Mouse (Mus musculus) MEL (cell line): ENCODE measurements around the gene Fam69a. TPM values are rescaled to one million over a fixed set of nuclear protein-coding genes. Genes with fewer than 3 reads are reported as not detected.

Experiments used
- DNase-seq: peaks from one replicate; pipeline ENCODE4 v3.0.0; 2011; ENCODE audit warnings: low read depth, low spot score
- H3K27ac ChIP-seq: 2 replicates; pipeline ENCODE4 v1.5.1; 2012; ENCODE audit warnings: low read depth, mild to moderate bottlenecking, control low read depth, low read length, moderate library complexity; ENCODE audit not compliant: control insufficient read depth
- H3K27me3 ChIP-seq, 2 experiments: fragments of 150-350 bp in 1 of 2; sonication (generic) in 1 of 2; 2 replicates each; pipeline ENCODE4 v1.6.1; 2012; ENCODE audit warnings: low read length in 2 of 2, mild to moderate bottlenecking in 2 of 2, improper control_type of control experiment in 1 of 2, moderate library complexity in 1 of 2; ENCODE audit not compliant: insufficient read depth in 2 of 2, control insufficient read depth in 1 of 2
- H3K36me3 ChIP-seq, 2 experiments: 2 replicates each; pipeline ENCODE4 v1.6.1; 2012 to 2014; ENCODE audit warnings: low read length in 2 of 2, improper control_type of control experiment in 1 of 2, inconsistent platforms in 1 of 2, mild to moderate bottlenecking in 1 of 2; ENCODE audit not compliant: insufficient read depth in 2 of 2, control insufficient read depth in 1 of 2
- H3K4me1 ChIP-seq, 2 experiments: fragments of 150-350 bp in 1 of 2; sonication (generic) in 1 of 2; 2 replicates each; pipeline ENCODE4 v1.6.1; 2012; ENCODE audit warnings: low read length in 2 of 2, improper control_type of control experiment in 1 of 2, mild to moderate bottlenecking in 1 of 2; ENCODE audit not compliant: insufficient read depth in 2 of 2, control insufficient read depth in 1 of 2
- H3K4me3 ChIP-seq, 2 experiments: fragments of 150-350 bp in 1 of 2; sonication (generic) in 1 of 2; 2 replicates each; pipeline ENCODE4 v1.5.1; 2012; ENCODE audit warnings: low read depth in 2 of 2, low read length in 2 of 2, mild to moderate bottlenecking in 2 of 2, moderate library complexity in 2 of 2, control low read depth in 1 of 2, improper control_type of control experiment in 1 of 2; ENCODE audit not compliant: control insufficient read depth in 1 of 2, insufficient read depth in 1 of 2
- H3K79me2 ChIP-seq: 2 replicates; pipeline ENCODE4 v1.6.1; 2012; ENCODE audit warnings: mild to moderate bottlenecking, low read length, moderate library complexity; ENCODE audit not compliant: control insufficient read depth, poor library complexity, insufficient read depth
- H3K9ac ChIP-seq: 2 replicates; pipeline ENCODE4 v1.6.1; 2012; ENCODE audit warnings: low read depth, mild to moderate bottlenecking, control low read depth, low read length, moderate library complexity; ENCODE audit not compliant: control insufficient read depth, poor library complexity, severe bottlenecking
- H3K9me3 ChIP-seq: fragments of 150-350 bp; sonication (generic); replicated peaks from 2 replicates; pipeline ENCODE4 v1.6.1; 2012; ENCODE audit warnings: mild to moderate bottlenecking, low read length, improper control_type of control experiment, moderate library complexity; ENCODE audit not compliant: insufficient read depth
- BHLHE40 ChIP-seq: IDR thresholded peaks from 2 replicates; pipeline ENCODE4 v1.6.1; 2012; ENCODE audit warnings: low read depth, mild to moderate bottlenecking, inconsistent platforms, low read length, improper control_type of control experiment, borderline replicate concordance
- CHD1 ChIP-seq: IDR thresholded peaks from 2 replicates; pipeline ENCODE4 v1.6.1; 2012; ENCODE audit warnings: low read depth, mild to moderate bottlenecking, inconsistent platforms, low read length, improper control_type of control experiment
- CTCF ChIP-seq, 3 experiments: IDR thresholded peaks in 2 of 3; conservative IDR thresholded peaks in 1 of 3; 2 replicates each; pipeline ENCODE4 v1.5.1; 2011 to 2012; ENCODE audit warnings: low read length in 3 of 3, low read depth in 2 of 3, mild to moderate bottlenecking in 2 of 3, improper control_type of control experiment in 1 of 3, inconsistent platforms in 1 of 3, mixed read lengths in 1 of 3, moderate library complexity in 1 of 3; ENCODE audit not compliant: control insufficient read depth in 1 of 3, insufficient read depth in 1 of 3, poor library complexity in 1 of 3, severe bottlenecking in 1 of 3
- GABPA ChIP-seq: IDR thresholded peaks from 2 replicates; pipeline ENCODE4 v1.6.1; 2012; ENCODE audit warnings: low read depth, mild to moderate bottlenecking, inconsistent platforms, low read length, improper control_type of control experiment, moderate library complexity
- HCFC1 ChIP-seq: IDR thresholded peaks from 2 replicates; pipeline ENCODE4 v1.6.1; 2012; ENCODE audit warnings: low read depth, mild to moderate bottlenecking, inconsistent platforms, low read length, improper control_type of control experiment, moderate library complexity
- JUND ChIP-seq: IDR thresholded peaks from 2 replicates; pipeline ENCODE4 v1.6.1; 2011; ENCODE audit warnings: low read depth, mild to moderate bottlenecking, improper control_type of control experiment, low read length
- KAT2A ChIP-seq: conservative IDR thresholded peaks from 2 replicates; pipeline ENCODE4 v1.6.1; 2012; ENCODE audit warnings: low read depth, low read length, improper control_type of control experiment, inconsistent platforms
- MAFK ChIP-seq: IDR thresholded peaks from 2 replicates; pipeline ENCODE4 v1.6.1; 2011; ENCODE audit warnings: low read depth, mild to moderate bottlenecking, low read length, improper control_type of control experiment, borderline replicate concordance
- MEF2A ChIP-seq: IDR thresholded peaks from 2 replicates; pipeline ENCODE4 v1.6.1; 2014; ENCODE audit warnings: low read depth, mild to moderate bottlenecking, inconsistent platforms, low read length, improper control_type of control experiment; ENCODE audit not compliant: poor library complexity, insufficient replicate concordance, severe bottlenecking; ENCODE audit errors: extremely low read depth
- MYB ChIP-seq: IDR thresholded peaks from 2 replicates; pipeline ENCODE4 v1.6.1; 2011; ENCODE audit warnings: mild to moderate bottlenecking, low read depth, low read length, improper control_type of control experiment
- MYC ChIP-seq: IDR thresholded peaks from 2 replicates; pipeline ENCODE4 v1.6.1; 2011; ENCODE audit warnings: low read depth, mild to moderate bottlenecking, low read length, improper control_type of control experiment, moderate library complexity
- NELFE ChIP-seq: IDR thresholded peaks from 2 replicates; pipeline ENCODE4 v1.6.1; 2011; ENCODE audit warnings: low read depth, low read length, improper control_type of control experiment
- RAD21 ChIP-seq: IDR thresholded peaks from 2 replicates; pipeline ENCODE4 v1.6.1; 2011; ENCODE audit warnings: mild to moderate bottlenecking, low read depth, low read length, improper control_type of control experiment
- SIN3A ChIP-seq: IDR thresholded peaks from 2 replicates; pipeline ENCODE4 v1.6.1; 2012; ENCODE audit warnings: low read length, improper control_type of control experiment, inconsistent platforms
- SMC3 ChIP-seq: IDR thresholded peaks from 2 replicates; pipeline ENCODE4 v1.6.1; 2011; ENCODE audit warnings: low read depth, low read length, improper control_type of control experiment
- TAL1 ChIP-seq: IDR thresholded peaks from 2 replicates; pipeline ENCODE4 v1.6.1; 2012; ENCODE audit warnings: mild to moderate bottlenecking, inconsistent platforms, low read length, moderate library complexity, mixed read lengths
- TCF12 ChIP-seq: IDR thresholded peaks from 2 replicates; pipeline ENCODE4 v1.6.1; 2014; ENCODE audit warnings: low read depth, mild to moderate bottlenecking, inconsistent platforms, low read length, improper control_type of control experiment, moderate library complexity
- UBTF ChIP-seq: IDR thresholded peaks from 2 replicates; pipeline ENCODE4 v1.6.1; 2012; ENCODE audit warnings: low read depth, mild to moderate bottlenecking, inconsistent platforms, low read length, improper control_type of control experiment, moderate library complexity, borderline replicate concordance; ENCODE audit not compliant: insufficient read depth
- ZC3H11A ChIP-seq: IDR thresholded peaks from 2 replicates; pipeline ENCODE4 v1.6.1; 2012; ENCODE audit warnings: low read depth, mild to moderate bottlenecking, inconsistent platforms, low read length, improper control_type of control experiment
- ZNF384 ChIP-seq: IDR thresholded peaks from 2 replicates; pipeline ENCODE4 v1.6.1; 2012; ENCODE audit warnings: low read depth, mild to moderate bottlenecking, inconsistent platforms, low read length, improper control_type of control experiment
- polyA plus RNA-seq, 2 experiments: library from polyadenylated mRNA; stranded (reverse) in 1 of 2; unstranded in 1 of 2; fragments of >175 nt in 1 of 2; fragments of >200 nt in 1 of 2; gene quantifications; 2 replicates each; pipeline versions ENCODE4 v1.2.1 to v1.2.4; 2012; ENCODE audit warnings: low replicate concordance in 2 of 2, low read depth in 1 of 2; ENCODE audit not compliant: insufficient read length in 2 of 2, insufficient read depth in 1 of 2, missing spikeins in 1 of 2
- total RNA-seq: library from RNA; depleted of rRNA; stranded (reverse); fragments of 300-350 nt; gene quantifications from 2 replicates; pipeline ENCODE4 v1.2.3, GENCODE M21; 2012

The Fam69a gene
- total and polyA plus RNA-seq, 3 experiments, result 8.5 to 10.6 TPM; not detected in 1

DNA sequence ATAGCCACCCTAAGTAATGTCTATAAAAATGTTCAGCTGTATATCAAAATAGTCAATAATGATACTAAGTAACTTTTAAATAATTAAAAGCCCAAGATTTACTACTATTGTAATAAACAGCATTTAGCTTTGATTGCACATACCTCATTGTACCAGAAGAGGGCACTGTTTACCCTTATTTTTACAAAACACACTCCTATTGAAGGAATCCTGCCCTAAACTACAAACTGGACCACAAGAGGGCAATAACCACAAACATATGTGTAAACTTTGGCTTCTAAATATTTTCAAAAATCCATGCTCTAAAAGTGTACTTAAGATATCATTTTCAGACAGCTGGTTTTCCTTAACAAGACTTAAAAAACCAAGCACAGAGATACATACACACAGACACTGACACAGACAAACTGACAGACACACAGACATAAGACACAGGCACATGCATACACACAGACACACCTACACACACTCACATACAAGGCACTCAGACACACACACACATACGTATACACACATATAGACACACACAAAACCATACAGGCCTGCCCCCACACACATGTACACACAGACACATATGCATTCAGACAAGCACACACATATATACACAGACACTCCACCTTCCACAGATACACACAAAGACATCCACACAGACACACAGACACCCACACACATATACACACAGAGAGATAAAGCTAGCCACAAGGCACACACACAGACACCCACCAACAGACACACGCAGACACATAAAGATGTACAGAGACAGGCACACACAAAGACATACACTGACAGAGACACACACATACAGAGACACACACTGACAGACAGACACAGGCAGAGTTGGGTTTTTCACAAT, 65.3 kb downstream of the Fam69a start:
- TF ChIP-seq ZNF384 (peak; percentile 78; the same call in 1 of the 2 replicates), TCF12 (no peak), HCFC1 (0 out of 2 replicates have a peak, but pooled peaks have one; percentile 51), JUND (peak; percentile 83; the same call in 1 of the 2 replicates), MYC (peak; percentile 79), CTCF (IDR thresholded peaks at IDR 0.05 in 2 of 3, conservative IDR thresholded peaks at IDR 0.05 in 1 of 3; ENCODE audit: control insufficient read depth in 1 of 3, insufficient read depth in 1 of 3, low read depth in 2 of 3, low read length in 3 of 3, poor library complexity in 1 of 3, severe bottlenecking in 1 of 3) (peak; percentile 5 to 100 (median 57); a peak in 4 of 6 replicates), CHD1 (no peak), MAFK (no peak), RAD21 (no peak; the same call in none of the 2 replicates), MEF2A (no peak), SMC3 (peak; percentile 100), ZC3H11A (peak; percentile 100), SIN3A (peak; percentile 83)
- H3K36me3 ChIP-seq, result no peaks in the 10 kb centered on the region

DNA sequence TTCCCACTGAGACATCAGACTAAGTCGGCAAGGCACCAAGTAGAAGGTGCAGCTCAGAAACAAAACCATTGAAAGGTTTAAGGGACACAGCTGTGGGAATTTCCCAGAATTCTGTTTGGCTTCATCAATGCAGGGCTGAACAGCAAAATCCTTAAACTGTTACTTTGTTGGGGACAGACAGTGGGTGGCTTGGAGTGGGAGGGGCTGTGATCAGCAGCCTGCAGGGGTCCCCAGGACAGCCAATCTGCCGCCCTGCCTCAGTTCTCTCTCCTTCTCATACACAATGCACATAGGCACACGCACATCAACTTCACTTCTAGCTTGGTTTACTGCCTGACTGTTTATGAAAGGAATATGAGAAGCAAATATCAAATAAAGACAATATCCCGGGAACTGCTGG, 71.6 kb downstream of the Fam69a start:
- no peak overlapping the region for H3K4me3 ChIP-seq
- H3K9me3 ChIP-seq, result no peaks in the 10 kb centered on the region
- H3K79me2 ChIP-seq, result no peaks in the 10 kb centered on the region
- H3K27ac ChIP-seq, result no peak overlapping the region
- H3K36me3 ChIP-seq, result peaks cover 0 to under 1% of the 10 kb centered on the region in 2 experiments; a peak in 2 of 4 replicates
- peaks cover 0 to under 1% of the 10 kb centered on the region in 2 experiments; a peak in 1 of 4 replicates for H3K4me1 ChIP-seq
- no peak overlapping the region for H3K9ac ChIP-seq
- TF ChIP-seq MAFK, result no peak
- TF ChIP-seq TAL1, result no peak
- no peak for TF ChIP-seq UBTF
- TF ChIP-seq KAT2A, result no peak
- no peak for TF ChIP-seq NELFE
- no peak for TF ChIP-seq BHLHE40
- no peak for TF ChIP-seq MYB
- no peak for TF ChIP-seq GABPA
- no peak for TF ChIP-seq MEF2A
- no peak for DNase-seq
- no peaks in the 10 kb centered on the region for H3K27me3 ChIP-seq

More for the DNA sequence above, 65.3 kb downstream of the Fam69a start:
- Histone ChIP-seq H3K27me3 (no peaks in the 10 kb centered on the region), H3K79me2 (no peaks in the 10 kb centered on the region), H3K27ac (no peak overlapping the region), H3K9me3 (no peaks in the 10 kb centered on the region), H3K4me3 (no peak overlapping the region), H3K9ac (no peak overlapping the region), H3K4me1 (no peaks in the 10 kb centered on the region)
- peak; percentile 87 for DNase-seq
